Mouse (Mus musculus) gastrocnemius, adult 8-10 months (tissue): ENCODE measurements around the gene Pqlc2. TPM values are rescaled to one million over a fixed set of nuclear protein-coding genes. Genes with fewer than 3 reads are reported as not detected.

ENCODE experiments used
- DNase-seq, 2 experiments: peaks; one replicate each; pipeline ENCODE4 v3.0.0; 2022; ENCODE audit warnings: low spot score in 2 of 2
- total RNA-seq, 4 experiments: library from RNA; stranded (reverse); gene quantifications; 2 replicates each; pipeline ENCODE4 v1.2.4; 2022

Gene Pqlc2
- total RNA-seq, 4 experiments from 2014 or later, result 5.1 to 8.3 (median 5.5) TPM

- no peak for DNase-seq
Measured at GRCm38 (mm10) chr4:139305521-139305920, 5.0 kb downstream of the Pqlc2 start.

DNA sequence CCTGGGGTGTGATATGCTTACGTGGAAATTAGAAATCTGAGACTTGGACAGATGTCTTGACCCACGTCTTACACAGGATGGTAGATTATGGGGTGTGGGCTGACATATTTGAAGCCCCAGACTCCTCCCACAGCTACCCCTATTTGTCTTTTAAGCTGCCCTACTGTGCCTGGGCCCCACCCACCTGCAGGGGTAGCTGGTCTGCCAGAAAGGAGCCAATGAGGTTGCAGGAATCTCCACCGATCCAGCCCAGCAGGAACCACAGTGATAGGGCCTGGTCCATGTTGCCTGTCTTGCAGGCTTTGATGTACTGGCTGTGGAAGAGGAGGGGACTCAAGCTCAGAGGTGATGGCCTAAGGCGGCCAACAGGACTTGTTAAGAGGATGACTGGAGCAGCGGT lies 8.3 kb downstream of the Pqlc2 start:
- no peak for DNase-seq

GRCm38 (mm10) chr4:139301780-139302179 lies 8.7 kb downstream of the Pqlc2 start:
- DNase-seq, result no peak

- DNase-seq, result no peak
Measured at GRCm38 (mm10) chr4:139298671-139299366, 11.7 kb downstream of the Pqlc2 start.

- peak in 1 of 2 experiments; percentile 69 for DNase-seq
Measured at GRCm38 (mm10) chr4:139297566-139297965, 12.9 kb downstream of the Pqlc2 start.

DNA sequence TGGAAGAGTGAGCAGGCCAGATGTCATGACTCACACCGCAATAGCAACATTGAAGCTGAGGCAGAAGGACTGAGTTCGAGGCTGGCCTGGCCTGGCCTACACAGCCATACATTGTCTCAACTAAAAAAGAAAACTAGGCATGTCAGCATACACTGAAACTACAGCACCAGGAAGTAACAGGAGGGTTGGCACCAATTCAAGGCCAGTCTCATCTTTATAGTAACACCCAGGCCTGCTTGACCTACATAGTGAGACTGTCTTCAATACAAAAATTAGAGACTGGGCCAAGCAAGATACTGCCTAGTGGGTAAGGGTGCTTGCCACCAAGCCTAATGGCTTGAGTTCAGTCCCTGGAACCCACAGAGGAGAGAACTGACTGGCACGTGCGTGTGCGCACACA lies 18.5 kb downstream of the Pqlc2 start:
- DNase-seq, result no peak

GRCm38 (mm10) chr4:139291099-139291498 lies 19.4 kb downstream of the Pqlc2 start:
- no peak for DNase-seq

GRCm38 (mm10) chr4:139289017-139289416 lies 21.5 kb downstream of the Pqlc2 start:
- DNase-seq, result peak in 1 of 2 experiments; percentile 61

GRCm38 (mm10) chr4:139287122-139287863 lies 23.2 kb downstream of the Pqlc2 start:
- peak; percentile 86 for DNase-seq

GRCm38 (mm10) chr4:139286234-139286633 lies 24.3 kb downstream of the Pqlc2 start:
- peak in 1 of 2 experiments; percentile 54 for DNase-seq

GRCm38 (mm10) chr4:139284877-139285276 lies 25.6 kb downstream of the Pqlc2 start:
- no peak for DNase-seq

- DNase-seq, result no peak
Measured at GRCm38 (mm10) chr4:139282955-139283417, 27.5 kb downstream of the Pqlc2 start.

GRCm38 (mm10) chr4:139281791-139282345 lies 28.6 kb downstream of the Pqlc2 start:
- peak; percentile 48 to 51 for DNase-seq

DNA sequence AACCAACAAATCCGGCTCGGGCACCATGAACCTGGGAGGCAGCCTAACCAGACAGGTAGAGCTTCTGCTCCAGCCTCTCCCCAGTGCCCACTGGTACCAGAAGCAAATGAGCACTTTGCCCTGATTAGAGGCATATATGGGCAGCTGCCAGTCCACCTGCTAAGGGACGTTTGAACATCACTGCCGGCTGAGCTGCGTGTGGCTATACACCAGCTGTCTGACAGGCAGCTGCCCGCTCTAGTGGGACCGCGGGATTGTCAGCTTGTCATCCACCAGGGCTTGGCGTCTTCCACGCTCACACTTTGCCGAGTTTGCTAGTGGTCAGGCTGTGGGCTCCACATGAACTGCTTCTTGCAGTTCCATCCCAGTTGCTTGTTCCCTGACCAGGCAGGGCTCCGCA lies 30.0 kb downstream of the Pqlc2 start:
- no peak for DNase-seq

GRCm38 (mm10) chr4:139276411-139276810 lies 34.1 kb downstream of the Pqlc2 start:
- DNase-seq, result no peak

- DNase-seq, result peak in 1 of 2 experiments; percentile 56
Measured at GRCm38 (mm10) chr4:139274573-139274972, 35.9 kb downstream of the Pqlc2 start.

GRCm38 (mm10) chr4:139272951-139273680 lies 37.4 kb downstream of the Pqlc2 start:
- DNase-seq, result no peak

DNA sequence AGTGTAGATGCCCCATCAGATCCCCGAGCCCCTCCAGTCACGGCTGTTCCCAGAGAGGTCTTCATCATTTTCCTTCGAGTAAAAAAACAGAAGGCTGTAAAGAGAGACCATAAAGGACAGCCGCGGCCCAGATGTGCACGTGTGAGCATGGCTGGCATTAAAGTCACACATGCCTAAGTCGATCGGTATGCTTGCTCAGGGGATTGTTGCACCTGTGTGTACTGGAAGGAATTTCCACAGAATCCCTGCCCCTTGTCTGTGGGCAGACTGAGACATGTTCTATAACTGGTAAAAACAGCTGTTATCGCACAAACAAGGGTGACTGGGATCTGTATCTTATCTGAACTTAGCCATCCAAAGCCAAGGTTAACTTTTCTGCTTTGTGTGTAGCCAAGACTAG lies 38.9 kb downstream of the Pqlc2 start:
- DNase-seq, result no peak

DNA sequence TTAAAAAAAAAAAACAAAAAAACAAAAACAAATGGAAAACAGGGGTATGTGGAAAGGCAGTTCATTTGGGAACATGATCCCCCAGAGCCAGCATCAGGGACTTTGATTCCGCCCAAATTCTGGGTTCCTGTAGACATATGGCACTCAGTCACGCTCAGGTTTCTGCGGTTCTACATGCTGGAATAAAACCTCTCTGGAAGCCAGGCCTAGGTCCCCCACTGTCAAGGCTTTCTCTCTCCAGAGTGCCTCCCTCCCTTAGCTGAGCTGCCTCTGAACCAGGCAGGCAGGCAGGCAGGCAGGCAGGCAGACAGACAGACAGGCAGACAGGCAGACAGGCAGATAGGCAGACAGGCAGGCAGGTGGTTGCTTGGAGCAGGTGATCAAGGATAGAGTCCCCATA lies 40.3 kb downstream of the Pqlc2 start:
- no peak for DNase-seq

DNA sequence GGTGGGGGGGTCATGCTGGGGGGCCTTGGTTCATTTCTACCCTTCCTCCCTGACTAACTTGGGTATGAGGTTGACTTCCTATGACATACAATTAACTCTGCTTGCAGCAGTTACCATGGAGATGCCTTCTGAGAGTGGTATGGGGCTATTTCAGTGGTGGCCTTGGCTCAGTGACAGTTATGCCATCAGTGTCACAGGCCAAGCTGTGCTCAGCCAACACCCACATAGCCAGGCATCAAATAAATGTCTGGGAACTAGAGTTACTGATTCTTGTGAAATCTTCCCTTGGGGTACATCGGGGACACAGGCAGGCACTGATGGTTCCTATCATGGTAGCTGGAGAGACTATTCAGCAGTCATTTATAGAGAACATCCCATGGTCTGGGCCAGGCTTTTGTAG lies 42.3 kb downstream of the Pqlc2 start:
- DNase-seq, result peak in 1 of 2 experiments; percentile 55

DNA sequence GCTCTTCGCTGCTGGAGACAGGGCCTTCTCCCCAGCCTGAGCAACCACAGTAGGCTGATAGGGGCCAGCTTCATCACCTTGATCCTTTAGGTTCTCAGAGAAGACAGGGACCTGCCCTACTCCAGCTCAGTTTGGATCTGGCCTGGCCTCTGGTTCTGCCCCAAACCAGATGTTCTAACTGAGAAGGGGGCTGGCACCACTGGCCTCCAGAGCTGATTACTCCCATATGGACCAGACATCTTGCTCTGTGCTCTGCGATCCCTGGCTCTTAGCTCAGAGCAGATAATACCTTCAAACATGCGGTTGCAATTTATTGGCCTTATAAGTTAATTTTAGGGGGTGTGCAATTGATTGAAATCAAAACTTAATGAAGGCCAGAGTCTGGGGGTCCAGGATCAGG lies 43.2 kb downstream of the Pqlc2 start:
- no peak for DNase-seq

DNA sequence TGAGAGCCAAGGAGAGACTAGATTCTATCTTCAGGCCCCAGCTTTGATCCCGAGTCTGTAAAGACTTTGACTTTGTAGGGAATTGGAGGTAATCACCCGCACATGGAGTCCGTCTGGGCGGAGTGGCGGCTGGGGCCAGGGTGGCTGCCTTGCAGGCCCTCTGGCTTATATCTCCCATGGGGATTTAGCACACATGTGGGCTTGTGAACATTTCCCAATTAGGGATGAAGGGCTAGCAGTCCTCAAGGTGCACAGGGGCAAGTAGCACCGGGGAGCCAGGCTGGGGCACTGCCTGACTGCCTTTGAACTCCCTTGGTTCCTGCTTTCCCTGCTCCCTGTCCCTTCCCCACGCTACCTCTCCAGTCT lies 44.0 kb downstream of the Pqlc2 start:
- no peak for DNase-seq
